ENCODE assay signal across 10 mouse cellular contexts in genomic region chr11:102339195-102339594, GRCm38 (mm10). TPM values are rescaled to one million over a fixed set of nuclear protein-coding genes. Genes with fewer than 3 reads are reported as not detected.
DNase-seq lines count a peak whose midpoint lies in the region; ATAC-seq and TF ChIP-seq lines count a peak whose summit lies in the region.
"Had no signal": no experiment of that assay in that cellular context is flagged by ENCODE, and none has a peak within 500 bp of the region (broad histone marks: within the 10 kb centered on the region; RNA-seq: fewer than 3 reads in every experiment).

No protein-coding gene starts in this region.

- intact Hi-C loops in left cerebral cortex, postnatal 4 days (cut with DNase I), result loop anchor here (5.0 kb wide), 1 partner anchor 33 kb away; no protein-coding TSS in a partner anchor
- intact Hi-C loops in left cerebral cortex, postnatal 14 days (cut with DNase I), result no loop called here

- peaks cover 6% of the 10 kb centered on the region; the same call in 1 of the 2 replicates for H3K4me1 ChIP-seq in lung, postnatal 0 days (ENCODE audit: insufficient read depth, low read depth, low read length)

- no peak overlapping the region for H3K9ac ChIP-seq in lung, postnatal 0 days (replicated peaks; ENCODE audit: low read depth)
- H3K9ac ChIP-seq: neural tube, embryonic 13.5 days had no signal

- no peak overlapping the region for H3K4me3 ChIP-seq in lung, postnatal 0 days (ENCODE audit: low read depth, low read length)
- H3K4me3 ChIP-seq: neural tube, embryonic 13.5 days had no signal

- peak; percentile 22 to 25 for DNase-seq in adrenal gland, postnatal 36 days
- DNase-seq in adrenal gland, adult 8-10 months, result no peak
- peak; percentile 75 for DNase-seq in left cerebral cortex, postnatal 4 days
- no peak for DNase-seq in left cerebral cortex, postnatal 14 days (ENCODE audit: low spot score in 2 of 2)
- peak; percentile 89 to 91 for DNase-seq in cerebellum, postnatal 14 days
- peak; percentile 78 for DNase-seq in lung, postnatal 0 days (ENCODE audit: low spot score)
- no peak for DNase-seq in frontal cortex, postnatal 36 days (ENCODE audit: low spot score in 2 of 2)

- H3K9me3 ChIP-seq in lung, postnatal 0 days (ENCODE audit: low read length), result no peaks in the 10 kb centered on the region
- H3K9me3 ChIP-seq: neural tube, embryonic 13.5 days had no signal

- no peak for TF ChIP-seq CTCF in lung, postnatal 0 days (IDR thresholded peaks at IDR 0.05)

- TF ChIP-seq EP300 in lung, postnatal 0 days (IDR thresholded peaks at IDR 0.05), result no peak

- peak; percentile 87 for ATAC-seq in lung, postnatal 0 days
- no peak for ATAC-seq in erythroid progenitor cell, adult 5-6 weeks (replicated peaks; ENCODE audit: low FRiP score, poor library complexity, severe bottlenecking)

- H3K36me3 ChIP-seq in lung, postnatal 0 days (ENCODE audit: insufficient read depth, low read length), result no peaks in the 10 kb centered on the region
- H3K36me3 ChIP-seq: neural tube, embryonic 13.5 days had no signal

- H3K27ac ChIP-seq in lung, postnatal 0 days (ENCODE audit: low read length), result 0 out of 2 replicates have a peak overlapping the region, but pooled peaks have one; percentile 20
- H3K27ac ChIP-seq: neural tube, embryonic 13.5 days had no signal

- no peak overlapping the region for H3K4me2 ChIP-seq in lung, postnatal 0 days (replicated peaks; ENCODE audit: low read depth, low read length)
- H3K4me2 ChIP-seq: neural tube, embryonic 13.5 days had no signal

- no peaks in the 10 kb centered on the region for H3K27me3 ChIP-seq in lung, postnatal 0 days (replicated peaks; ENCODE audit: insufficient read depth, low read length)
- H3K27me3 ChIP-seq: neural tube, embryonic 13.5 days had no signal

- WGBS in lung, postnatal 0 days, result 40% methylated on average over 11 of the region's 11 CpGs

RNA-seq across cellular contexts. Expression of gene Ubtf, which starts 19.7 kb away (rescaled TPM):
- total RNA-seq in adrenal gland, postnatal 36 days (2021), result 100 to 1,000 TPM; 101 to 103 TPM
- 100 to 1,000 TPM in 1 of 4 experiments, 10 to 100 TPM in 3; 87.3 to 115 (median 94.5) TPM for total RNA-seq in adrenal gland, adult 8-10 months (2022)
- 100 to 1,000 TPM; 113 to 115 TPM for total RNA-seq in left cerebral cortex, postnatal 4 days (2021)
- 100 to 1,000 TPM; 104 to 108 TPM for total RNA-seq in left cerebral cortex, postnatal 14 days (2021)
- 53.7 and 60.9 TPM in 2 replicates for polyA plus RNA-seq in lung, postnatal 0 days (2015; fragmentation: Nextera tagmentation; extraction: Ambion mirVana)
- total RNA-seq in erythroid progenitor cell, adult 5-6 weeks (2015; ENCODE audit: low replicate concordance), result 77.5 and 82.2 TPM in 2 replicates
- 281 and 468 TPM in 2 replicates for total RNA-seq in erythroid progenitor cell, adult 5-6 weeks (2017; ENCODE audit: low replicate concordance)

RNA-seq across cellular contexts. Expression of gene Slc4a1, which starts 26.8 kb away (rescaled TPM):
- total RNA-seq in adrenal gland, postnatal 36 days (2021), result 1 to 10 TPM in 1 of 2 experiments, under 1 TPM in 1; 0.56 to 1.8 TPM
- under 1 TPM; 0.06 to 0.70 (median 0.31) TPM for total RNA-seq in adrenal gland, adult 8-10 months (2022)
- 1 to 10 TPM in 1 of 2 experiments, under 1 TPM in 1; 0.87 to 1.9 TPM for total RNA-seq in left cerebral cortex, postnatal 4 days (2021)
- total RNA-seq in left cerebral cortex, postnatal 14 days (2021), result 1 to 10 TPM; 1.2 to 1.3 TPM
- 9.7 and 9.8 TPM in 2 replicates for polyA plus RNA-seq in lung, postnatal 0 days (2015; fragmentation: Nextera tagmentation; extraction: Ambion mirVana)
- 5,198 and 5,361 TPM in 2 replicates for total RNA-seq in erythroid progenitor cell, adult 5-6 weeks (2015; ENCODE audit: low replicate concordance)
- 5,184 and 5,388 TPM in 2 replicates for total RNA-seq in erythroid progenitor cell, adult 5-6 weeks (2017; ENCODE audit: low replicate concordance)

RNA-seq across cellular contexts. Expression of gene Atxn7l3, which starts 42.8 kb away (rescaled TPM):
- total RNA-seq in adrenal gland, postnatal 36 days (2021), result 10 to 100 TPM; 51.6 to 54.2 TPM
- total RNA-seq in adrenal gland, adult 8-10 months (2022), result 10 to 100 TPM; 51.0 to 53.8 (median 52.3) TPM
- 100 to 1,000 TPM; 183 to 189 TPM for total RNA-seq in left cerebral cortex, postnatal 4 days (2021)
- 100 to 1,000 TPM; 180 to 196 TPM for total RNA-seq in left cerebral cortex, postnatal 14 days (2021)
- 9.6 and 10.2 TPM in 2 replicates for polyA plus RNA-seq in lung, postnatal 0 days (2015; fragmentation: Nextera tagmentation; extraction: Ambion mirVana)
- total RNA-seq in erythroid progenitor cell, adult 5-6 weeks (2015; ENCODE audit: low replicate concordance), result 14.3 and 22.0 TPM in 2 replicates
- 9.8 and 16.8 TPM in 2 replicates for total RNA-seq in erythroid progenitor cell, adult 5-6 weeks (2017; ENCODE audit: low replicate concordance)

RNA-seq across cellular contexts. Expression of gene Rundc3a, which starts 54.0 kb away (rescaled TPM):
- 10 to 100 TPM; 29.1 to 29.6 TPM for total RNA-seq in adrenal gland, postnatal 36 days (2021)
- total RNA-seq in adrenal gland, adult 8-10 months (2022), result 10 to 100 TPM; 53.9 to 83.9 (median 77.5) TPM
- total RNA-seq in left cerebral cortex, postnatal 4 days (2021), result 100 to 1,000 TPM; 261 to 262 TPM
- 100 to 1,000 TPM; 399 to 416 TPM for total RNA-seq in left cerebral cortex, postnatal 14 days (2021)
- polyA plus RNA-seq in lung, postnatal 0 days (2015; fragmentation: Nextera tagmentation; extraction: Ambion mirVana), result 1.7 and 1.9 TPM in 2 replicates
- not detected in 2 replicates for total RNA-seq in erythroid progenitor cell, adult 5-6 weeks (2015; ENCODE audit: low replicate concordance)
- total RNA-seq in erythroid progenitor cell, adult 5-6 weeks (2017; ENCODE audit: low replicate concordance), result not detected in 2 replicates
- total RNA-seq: megakaryocyte progenitor cell, adult 5-6 weeks had no signal

RNA-seq across cellular contexts. Expression of gene Tmub2, which starts 54.5 kb away (rescaled TPM):
- 10 to 100 TPM; 47.3 to 60.4 TPM for total RNA-seq in adrenal gland, postnatal 36 days (2021)
- 10 to 100 TPM; 59.6 to 67.4 (median 63.3) TPM for total RNA-seq in adrenal gland, adult 8-10 months (2022)
- 10 to 100 TPM; 53.6 to 56.1 TPM for total RNA-seq in left cerebral cortex, postnatal 4 days (2021)
- total RNA-seq in left cerebral cortex, postnatal 14 days (2021), result 10 to 100 TPM; 66.1 to 69.5 TPM
- 46.1 and 47.4 TPM in 2 replicates for polyA plus RNA-seq in lung, postnatal 0 days (2015; fragmentation: Nextera tagmentation; extraction: Ambion mirVana)
- 46.1 and 52.6 TPM in 2 replicates for total RNA-seq in erythroid progenitor cell, adult 5-6 weeks (2015; ENCODE audit: low replicate concordance)
- 36.9 and 43.5 TPM in 2 replicates for total RNA-seq in erythroid progenitor cell, adult 5-6 weeks (2017; ENCODE audit: low replicate concordance)

Comparison
In these comparisons a context has a peak if more than half of its experiments do, and no peak if none do; other contexts are left out.
1. DNase-seq: peak in adrenal gland, postnatal 36 days (2 of 2), left cerebral cortex, postnatal 4 days (single experiment), cerebellum, postnatal 14 days (2 of 2) and lung, postnatal 0 days (single experiment); none in adrenal gland, adult 8-10 months (single experiment), left cerebral cortex, postnatal 14 days (0 of 2) and frontal cortex, postnatal 36 days (0 of 2).
2. RNA of gene Slc4a1, which starts 26.8 kb away (total RNA-seq): 5,184 to 5,388 TPM in erythroid progenitor cell, adult 5-6 weeks; 0.87 to 1.9 TPM in left cerebral cortex, postnatal 4 days, 0.56 to 1.8 TPM in adrenal gland, postnatal 36 days, 1.2 to 1.3 TPM in left cerebral cortex, postnatal 14 days and 0.06 to 0.70 TPM in adrenal gland, adult 8-10 months; every median in the first group is over 1,000 times any median in the second.